Mouse (Mus musculus) cerebellum, postnatal 4 days (tissue): ENCODE data around the gene Gm10229.
"Not testable (repeated sequence)": the region's sequence is repeated elsewhere in the genome, so short reads cannot be mapped to it uniquely, and the experiment has no call there.

Experiments used
- DNase-seq, 2 experiments: peaks; one replicate each; pipeline ENCODE4 v3.0.0; 2022; ENCODE audit warnings: low spot score in 2 of 2, mixed read lengths in 1 of 2

The Gm10229 gene

GRCm38 (mm10) chr16:89014984-89015383 lies at the start of gene Gm10229:
Gene Gm10229 (plus strand): TSS chr16:89015284.
- DNase-seq: not testable (repeated sequence)

- DNase-seq: no peak
Measured at GRCm38 (mm10) chr16:89010659-89011058, 4.4 kb upstream of the Gm10229 start, which contains the start of gene Krtap22-2. Gene Krtap22-2 (minus strand): TSS chr16:89010759.

GRCm38 (mm10) chr16:89013973-89014372 lies 1.1 kb upstream of the Gm10229 start:
- DNase-seq: no peak

- DNase-seq: not testable (repeated sequence)
Measured at GRCm38 (mm10) chr16:89031399-89031798, 16.3 kb downstream of the Gm10229 start, which contains the start of gene Krtap6-1. Gene Krtap6-1 (plus strand): TSS chr16:89031699.

GRCm38 (mm10) chr16:89041372-89041771 lies 26.3 kb downstream of the Gm10229 start, which contains the start of gene Gm10228:
Gene Gm10228 (minus strand): TSS chr16:89041472.
- not testable (repeated sequence) for DNase-seq

- DNase-seq: no peak
Measured at GRCm38 (mm10) chr16:89047783-89048182, 32.7 kb downstream of the Gm10229 start, which contains the start of gene Krtap6-5. Gene Krtap6-5 (minus strand): TSS chr16:89047883.

GRCm38 (mm10) chr16:89063902-89064301 lies 48.8 kb downstream of the Gm10229 start, which contains the start of gene 1110025L11Rik:
Gene 1110025L11Rik (minus strand): TSS chr16:89064002.
- not testable (repeated sequence) for DNase-seq
